Mouse (Mus musculus): ENCODE data around the gene Mrpl33. TPM values are rescaled to one million over a fixed set of nuclear protein-coding genes. Genes with fewer than 3 reads are reported as not detected.
A peak's percentile ranks its signal among the peaks of the same experiment; 100 is the strongest.

Gene Mrpl33
- polyA plus RNA-seq, 1 experiment from 2014 or later: 240 TPM

DNA sequence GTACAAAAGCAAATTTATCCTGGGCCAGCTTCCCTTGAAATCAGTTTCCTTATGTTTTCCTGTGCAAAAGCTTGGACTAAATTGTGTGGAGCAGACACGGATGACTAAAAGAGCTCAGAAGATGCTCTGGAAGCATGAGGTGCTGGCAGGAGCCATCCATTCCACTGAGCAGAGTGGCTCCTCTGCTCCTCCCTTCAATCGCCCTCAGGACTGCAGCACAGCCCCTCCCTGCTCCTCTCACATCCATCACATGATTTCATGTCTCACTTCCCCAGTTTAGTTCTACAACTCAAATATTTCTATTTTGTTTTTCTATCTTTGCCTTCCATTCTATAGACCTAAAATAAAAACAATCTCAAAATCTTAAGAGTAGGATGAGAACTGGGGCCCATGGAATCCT is 74.4 kb downstream of the Mrpl33 start:
- no peak overlapping the region for H3K9ac ChIP-seq
- 50% methylated on average over 2 of the region's 2 CpGs for WGBS (ENCODE audit: insufficient replicate concordance)
- H3K27ac ChIP-seq: no peak overlapping the region
- H3K9me3 ChIP-seq (replicated peaks): no peaks in the 10 kb centered on the region
- no peaks in the 10 kb centered on the region for H3K36me3 ChIP-seq
- H3K4me1 ChIP-seq (replicated peaks): no peaks in the 10 kb centered on the region
- no peak overlapping the region for H3K4me2 ChIP-seq
- H3K27me3 ChIP-seq: no peaks in the 10 kb centered on the region
- ATAC-seq (ENCODE audit: low read depth): no peak
- no peak for DNase-seq
- no peak overlapping the region for H3K4me3 ChIP-seq (replicated peaks)

DNA sequence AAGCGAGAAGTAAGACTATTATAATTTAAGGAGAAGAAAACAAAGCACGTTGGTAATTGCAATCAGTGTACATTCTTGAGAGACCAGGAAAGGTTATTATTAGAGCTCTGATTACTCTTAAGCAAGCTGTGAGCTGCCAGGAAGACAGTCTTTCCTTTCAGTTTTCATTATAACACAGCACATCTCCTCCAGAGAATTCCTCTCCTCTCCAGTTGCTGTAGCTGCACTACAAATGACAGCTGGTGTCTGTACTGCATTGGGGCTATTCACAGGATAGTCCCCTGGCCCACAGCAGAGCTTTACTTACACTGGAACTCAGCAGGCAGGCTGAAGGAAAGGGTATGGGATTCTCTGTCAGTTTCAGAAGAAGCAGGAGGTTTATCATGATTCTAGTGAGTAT is 76.7 kb downstream of the Mrpl33 start:
- Histone ChIP-seq H3K9me3 (replicated peaks) (no peaks in the 10 kb centered on the region), H3K9ac (no peak overlapping the region), H3K27ac (no peak overlapping the region), H3K4me2 (no peak overlapping the region), H3K27me3 (no peaks in the 10 kb centered on the region), H3K36me3 (no peaks in the 10 kb centered on the region), H3K4me1 (replicated peaks) (peaks cover 9% of the 10 kb centered on the region), H3K4me3 (replicated peaks) (no peak overlapping the region)
- DNase-seq (no peak), ATAC-seq (ENCODE audit: low read depth) (no peak)
- WGBS (ENCODE audit: insufficient replicate concordance): 71% methylated on average over 2 of the region's 2 CpGs

DNA sequence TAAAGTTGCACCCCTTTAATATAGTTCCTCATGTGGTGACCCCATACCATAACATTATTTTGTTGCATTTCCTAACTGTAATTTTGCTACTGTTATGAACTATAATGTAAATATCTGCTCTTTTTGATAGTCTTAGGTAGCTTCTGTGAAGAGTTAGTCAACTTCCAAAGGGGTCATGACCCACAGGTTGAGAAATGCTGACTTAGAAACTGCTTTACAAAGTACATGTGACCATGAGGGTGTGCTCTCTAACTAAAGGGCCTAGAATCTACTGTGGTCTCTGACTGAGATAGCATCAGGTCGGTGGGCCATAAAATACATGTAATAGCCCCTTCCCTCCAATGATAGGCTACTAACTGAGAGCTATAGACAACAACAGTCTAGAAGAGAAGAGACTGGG is 81.3 kb downstream of the Mrpl33 start:
- no peak overlapping the region for H3K4me2 ChIP-seq
- H3K9ac ChIP-seq: no peak overlapping the region
- no peak for ATAC-seq (ENCODE audit: low read depth)
- H3K4me1 ChIP-seq (replicated peaks): peaks cover 9% of the 10 kb centered on the region
- DNase-seq: no peak
- 45% methylated on average over 1 of the region's 1 CpGs for WGBS (ENCODE audit: insufficient replicate concordance)
- no peak overlapping the region for H3K27ac ChIP-seq
- 0 out of 2 replicates have a peak, but pooled peaks cover 3% of the 10 kb centered on the region for H3K36me3 ChIP-seq
- H3K9me3 ChIP-seq (replicated peaks): no peaks in the 10 kb centered on the region
- no peak overlapping the region for H3K4me3 ChIP-seq (replicated peaks)
- no peaks in the 10 kb centered on the region for H3K27me3 ChIP-seq

DNA sequence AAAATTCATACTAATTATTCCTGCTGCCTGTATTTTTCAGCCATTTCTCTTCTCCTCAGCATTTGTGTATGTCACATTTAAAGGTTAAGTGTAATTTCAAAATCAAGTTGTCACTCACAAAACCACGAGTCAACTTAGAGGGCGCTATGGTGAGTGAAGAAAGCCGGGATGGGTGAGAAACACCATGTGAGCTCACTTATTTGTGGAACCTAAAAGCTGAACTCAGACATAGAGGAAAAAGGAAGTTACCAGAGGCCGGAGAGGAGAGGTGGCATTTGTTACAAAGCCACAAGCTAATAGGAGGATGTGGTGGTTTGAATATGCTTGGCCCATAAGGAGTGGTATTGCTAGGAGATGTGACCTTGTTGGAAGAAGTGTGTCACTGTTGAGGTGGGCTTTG is 83.4 kb downstream of the Mrpl33 start:
- Histone ChIP-seq H3K9ac (no peak overlapping the region), H3K4me3 (replicated peaks) (no peak overlapping the region), H3K4me1 (replicated peaks) (peaks cover 21% of the 10 kb centered on the region), H3K27ac (no peak overlapping the region), H3K36me3 (0 out of 2 replicates have a peak, but pooled peaks cover 3% of the 10 kb centered on the region), H3K27me3 (no peaks in the 10 kb centered on the region), H3K4me2 (no peak overlapping the region), H3K9me3 (replicated peaks) (no peaks in the 10 kb centered on the region)
- DNase-seq: no peak
- ATAC-seq (ENCODE audit: low read depth): no peak
- 70% methylated on average over 4 of the region's 4 CpGs for WGBS (ENCODE audit: insufficient replicate concordance)

DNA sequence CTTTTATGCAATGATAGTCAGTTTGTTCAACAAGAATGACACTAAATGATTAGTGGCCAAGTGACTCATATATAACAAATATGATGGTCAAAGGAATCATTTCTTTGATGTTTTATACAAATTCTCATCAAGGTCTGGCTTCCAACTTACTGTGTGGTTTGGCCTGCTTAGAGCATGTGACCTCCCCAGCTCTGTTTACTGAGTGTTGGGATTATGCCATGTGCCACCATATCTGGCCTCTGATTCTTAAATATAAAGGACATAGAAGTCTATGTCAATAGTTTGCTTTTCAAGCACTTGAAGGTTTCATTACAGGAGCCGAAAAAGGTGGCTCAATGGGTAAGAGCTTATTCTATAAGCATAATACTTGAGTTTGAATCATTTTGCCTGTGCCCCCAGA is 85.6 kb downstream of the Mrpl33 start:
- Histone ChIP-seq H3K27me3 (no peaks in the 10 kb centered on the region), H3K9ac (no peak overlapping the region), H3K4me3 (replicated peaks) (no peak overlapping the region), H3K4me1 (replicated peaks) (peaks cover 31% of the 10 kb centered on the region), H3K4me2 (no peak overlapping the region), H3K9me3 (replicated peaks) (no peaks in the 10 kb centered on the region), H3K27ac (no peak overlapping the region), H3K36me3 (0 out of 2 replicates have a peak, but pooled peaks cover 3% of the 10 kb centered on the region)
- no peak for ATAC-seq (ENCODE audit: low read depth)
- no peak for DNase-seq
- 69% methylated on average over 1 of the region's 1 CpGs for WGBS (ENCODE audit: insufficient replicate concordance)

DNA sequence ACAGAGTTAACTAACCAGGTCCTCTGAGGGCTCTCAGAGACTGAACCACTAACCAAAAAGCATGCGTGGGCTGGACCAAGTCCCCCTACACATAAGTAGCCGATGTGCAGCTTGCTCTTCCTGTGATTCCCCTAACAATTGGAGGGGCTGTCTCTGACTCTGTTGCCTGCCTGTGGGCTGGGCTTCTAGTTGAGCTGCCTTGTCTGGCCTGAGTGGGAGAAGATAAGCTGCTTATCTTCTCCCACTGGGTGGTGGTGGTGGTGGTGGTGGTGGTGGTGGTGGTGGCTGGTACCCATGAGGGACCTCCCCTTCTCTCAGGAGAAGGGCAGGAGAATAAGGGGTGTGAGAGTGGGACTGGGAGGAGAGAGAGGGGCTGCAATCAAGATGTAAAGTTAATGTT is 89.3 kb downstream of the Mrpl33 start:
- ATAC-seq (ENCODE audit: low read depth) (peak; percentile 99), DNase-seq (peak; percentile 69)
- 6% methylated on average over 2 of the region's 2 CpGs for WGBS (ENCODE audit: insufficient replicate concordance)
- Histone ChIP-seq H3K4me3 (replicated peaks) (peak overlapping the region; percentile 45), H3K4me1 (replicated peaks) (peaks cover 35% of the 10 kb centered on the region), H3K27me3 (no peaks in the 10 kb centered on the region), H3K9me3 (replicated peaks) (no peaks in the 10 kb centered on the region), H3K4me2 (peak overlapping the region; percentile 69), H3K36me3 (no peaks in the 10 kb centered on the region), H3K9ac (peak overlapping the region; percentile 68), H3K27ac (peak overlapping the region; percentile 91)

DNA sequence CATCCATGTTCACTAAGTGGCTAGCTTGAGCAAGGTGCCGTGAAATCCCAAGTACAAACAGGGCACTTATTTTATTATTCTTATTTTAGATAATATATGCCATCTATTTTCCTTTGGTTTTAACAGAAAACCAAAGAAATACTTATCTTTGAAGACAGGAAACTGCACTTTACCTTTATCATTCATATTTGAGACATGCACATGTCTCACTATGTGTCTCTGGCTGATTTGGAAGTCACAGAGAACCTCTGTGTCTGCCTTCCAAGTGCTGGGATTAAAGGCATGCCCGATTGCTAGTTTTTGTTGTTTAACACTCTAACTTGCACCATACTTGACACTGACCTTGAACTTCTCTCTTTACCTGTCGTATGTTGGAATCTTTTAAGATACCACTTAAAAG is 91.2 kb downstream of the Mrpl33 start:
- peak overlapping the region; percentile 22 for H3K9ac ChIP-seq
- no peak overlapping the region for H3K4me3 ChIP-seq (replicated peaks)
- 33% methylated on average over 3 of the region's 3 CpGs for WGBS (ENCODE audit: insufficient replicate concordance)
- H3K4me1 ChIP-seq (replicated peaks): peaks cover 43% of the 10 kb centered on the region
- H3K36me3 ChIP-seq: no peaks in the 10 kb centered on the region
- ATAC-seq (ENCODE audit: low read depth): peak; percentile 39
- no peak overlapping the region for H3K4me2 ChIP-seq
- peak overlapping the region; percentile 78 for H3K27ac ChIP-seq
- H3K27me3 ChIP-seq: no peaks in the 10 kb centered on the region
- no peaks in the 10 kb centered on the region for H3K9me3 ChIP-seq (replicated peaks)
- no peak for DNase-seq

DNA sequence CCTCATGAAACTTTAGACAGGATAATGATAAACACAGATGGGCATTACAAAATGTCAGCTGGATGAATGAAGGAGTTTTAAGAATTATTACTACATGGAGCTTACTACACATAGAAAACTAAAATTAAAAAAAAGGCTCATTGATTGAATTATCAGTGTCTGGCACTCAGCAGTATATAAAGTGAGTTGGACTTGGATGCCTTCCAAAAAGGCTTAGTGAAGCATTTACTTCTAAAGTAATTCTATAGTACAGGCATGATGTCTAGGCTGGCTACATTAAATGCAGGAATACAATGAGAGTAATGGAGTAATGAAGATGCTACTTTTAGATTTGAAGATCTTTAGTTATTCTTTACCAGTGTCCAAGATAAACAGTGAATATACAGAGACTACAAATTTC is 96.5 kb downstream of the Mrpl33 start:
- Histone ChIP-seq H3K4me2 (no peak overlapping the region), H3K4me1 (replicated peaks) (peaks cover 36% of the 10 kb centered on the region), H3K36me3 (no peaks in the 10 kb centered on the region), H3K27me3 (no peaks in the 10 kb centered on the region), H3K27ac (no peak overlapping the region), H3K9me3 (replicated peaks) (no peaks in the 10 kb centered on the region), H3K4me3 (replicated peaks) (no peak overlapping the region), H3K9ac (no peak overlapping the region)
- DNase-seq (no peak), ATAC-seq (ENCODE audit: low read depth) (no peak)

DNA sequence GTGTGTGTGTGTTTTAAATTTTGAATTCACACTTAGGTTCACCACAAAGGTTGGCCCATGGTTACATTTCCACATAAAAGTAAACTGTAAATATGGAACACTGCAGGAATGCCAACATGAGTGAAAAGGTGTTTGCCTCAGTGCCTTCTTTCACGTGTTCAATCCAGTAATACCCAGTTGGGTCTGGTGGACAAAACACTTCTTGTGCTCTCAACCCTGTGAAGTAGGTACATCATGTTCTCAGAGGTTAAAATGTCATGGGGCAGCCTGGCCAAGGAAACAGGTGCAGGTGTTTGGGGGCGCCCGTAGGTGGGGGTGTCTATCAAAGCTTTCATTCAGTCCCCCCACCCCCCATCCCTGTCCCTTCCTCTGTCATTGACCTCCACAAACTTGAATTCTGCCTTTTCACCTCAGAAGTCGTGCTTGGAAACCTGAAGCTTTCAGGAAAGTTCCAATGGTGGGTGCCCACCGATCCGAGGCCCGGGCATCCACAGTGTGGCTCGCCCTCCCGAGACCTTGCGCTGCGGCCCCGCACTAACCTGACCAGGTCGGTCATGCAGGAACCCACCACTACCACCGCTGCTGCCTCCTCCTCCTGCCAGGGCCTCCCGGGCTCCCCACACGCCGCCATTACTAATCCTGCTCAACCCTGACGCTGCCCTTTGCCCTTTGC is 100.4 kb downstream of the Mrpl33 start, which contains the start of gene Rbks:
Rbks (minus strand) TSS at position 657 of the 673 bp plus-strand sequence.
- 5% methylated on average over 18 of the region's 18 CpGs for WGBS (ENCODE audit: insufficient replicate concordance)
- Histone ChIP-seq H3K27me3 (no peaks in the 10 kb centered on the region), H3K4me1 (replicated peaks) (peaks cover 55% of the 10 kb centered on the region), H3K27ac (peak within 1 kb of the TSS; percentile 97), H3K36me3 (peaks cover 2% of the 10 kb centered on the region; the same call in 1 of the 2 replicates), H3K4me3 (replicated peaks) (peak within 1 kb of the TSS; percentile 88), H3K4me2 (peak within 1 kb of the TSS; percentile 90), H3K9ac (peak within 1 kb of the TSS; percentile 90), H3K9me3 (replicated peaks) (no peaks in the 10 kb centered on the region)
- ATAC-seq (ENCODE audit: low read depth) (no peak), DNase-seq (no peak)

DNA sequence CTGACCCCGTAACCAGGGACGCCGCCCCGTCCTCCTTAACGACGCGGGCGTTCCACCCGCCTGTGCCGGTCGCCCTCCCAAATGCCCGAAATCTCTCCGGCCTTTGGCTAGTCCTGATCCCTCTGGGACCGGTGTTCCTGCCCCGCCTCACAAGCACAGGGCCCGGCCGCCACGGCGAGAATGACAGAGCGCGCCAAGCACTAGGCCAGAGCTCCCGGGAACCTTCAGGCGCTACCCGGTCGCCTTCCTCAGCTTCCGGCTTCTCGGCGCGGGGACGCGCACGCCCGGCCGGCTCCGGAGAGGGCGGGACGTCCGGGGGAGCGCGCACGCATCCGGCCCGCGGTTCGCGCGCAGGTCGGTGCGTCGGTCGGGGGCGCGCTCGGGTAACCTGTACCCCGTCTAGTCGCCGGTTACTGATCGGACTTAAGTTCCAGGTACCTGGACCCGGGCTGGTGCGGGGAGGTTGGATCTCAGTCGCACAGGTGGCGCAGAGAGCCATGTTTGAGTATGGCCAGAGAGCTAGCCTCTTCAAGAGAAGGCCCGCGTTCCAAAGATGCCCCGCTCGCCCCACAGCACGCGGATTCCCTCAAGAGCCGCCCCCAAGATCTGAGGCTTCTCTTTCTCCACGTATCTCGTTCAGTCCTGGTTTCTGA is 101.0 kb downstream of the Mrpl33 start, which contains the start of gene Babam2:
Babam2 (plus strand) TSS at position 41 of the 653 bp plus-strand sequence.
- DNase-seq: peak; percentile 89
- H3K4me1 ChIP-seq (replicated peaks): peaks cover 58% of the 10 kb centered on the region
- ATAC-seq (ENCODE audit: low read depth): peak; percentile 91
- no peaks in the 10 kb centered on the region for H3K9me3 ChIP-seq (replicated peaks)
- H3K9ac ChIP-seq: peak within 1 kb of the TSS; percentile 90
- H3K36me3 ChIP-seq: peaks cover 7% of the 10 kb centered on the region; the same call in 1 of the 2 replicates
- peak within 1 kb of the TSS; percentile 97 for H3K27ac ChIP-seq
- H3K4me3 ChIP-seq (replicated peaks): peak within 1 kb of the TSS; percentile 88
- peak within 1 kb of the TSS; percentile 90 for H3K4me2 ChIP-seq
- H3K27me3 ChIP-seq: no peaks in the 10 kb centered on the region
- under 1% methylated on average over 66 of the region's 71 CpGs for WGBS (ENCODE audit: insufficient replicate concordance)

DNA sequence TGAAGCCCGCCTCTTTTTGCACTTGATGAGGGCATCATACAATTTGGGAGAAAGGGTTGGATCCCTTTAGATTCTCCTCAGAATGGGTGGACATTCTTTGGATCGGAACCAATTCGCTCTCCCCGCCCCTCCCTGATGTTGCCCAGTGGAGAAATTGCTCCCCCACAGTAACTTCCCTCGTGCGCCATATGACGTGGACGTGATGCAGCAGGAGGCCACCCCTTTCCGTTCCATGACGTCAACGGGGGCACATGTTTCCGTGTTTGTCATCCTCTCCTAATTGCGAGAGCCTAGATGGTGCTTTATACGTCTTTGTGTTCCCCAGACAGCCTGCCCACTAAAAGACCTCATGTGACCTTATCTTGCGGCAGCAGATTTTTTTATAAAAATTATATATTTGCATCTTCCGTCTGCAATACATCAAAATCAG is 101.6 kb downstream of the Mrpl33 start:
- peak overlapping the region; percentile 97 for H3K27ac ChIP-seq
- H3K4me1 ChIP-seq (replicated peaks): peaks cover 59% of the 10 kb centered on the region
- ATAC-seq (ENCODE audit: low read depth): peak; percentile 74
- peak overlapping the region; percentile 90 for H3K9ac ChIP-seq
- H3K27me3 ChIP-seq: no peaks in the 10 kb centered on the region
- H3K36me3 ChIP-seq: peaks cover 9% of the 10 kb centered on the region; the same call in 1 of the 2 replicates
- H3K4me3 ChIP-seq (replicated peaks): peak overlapping the region; percentile 88
- no peaks in the 10 kb centered on the region for H3K9me3 ChIP-seq (replicated peaks)
- H3K4me2 ChIP-seq: peak overlapping the region; percentile 90
- peak; percentile 83 for DNase-seq
- 2% methylated on average over 16 of the region's 16 CpGs for WGBS (ENCODE audit: insufficient replicate concordance)
